Mouse (Mus musculus) myocyte (in vitro differentiated cells): ENCODE measurements at regions not wholly inside any gene's neighbourhood (a gene's known extent, or its start where the extent isn't known, plus 50 kb on each side); places are given as distances from the start of the nearest gene placed in this dataset.

ENCODE experiments used
- H3K27me3 ChIP-seq: one replicate; pipeline ENCODE4 v1.6.1; 2011; ENCODE audit not compliant: control insufficient read depth, insufficient read depth, insufficient read length
- H3K36me3 ChIP-seq: one replicate; pipeline ENCODE4 v1.6.1; 2011; ENCODE audit not compliant: control insufficient read depth, insufficient read depth
- H3K4me2 ChIP-seq: one replicate; pipeline ENCODE4 v1.6.1; 2011; ENCODE audit warnings: low read depth, control low read depth
- H3K4me3 ChIP-seq: one replicate; pipeline ENCODE4 v1.5.1; 2011; ENCODE audit warnings: mild to moderate bottlenecking, control low read depth, moderate library complexity
- H3K79me2 ChIP-seq: one replicate; pipeline ENCODE4 v1.6.1; 2011; ENCODE audit not compliant: control insufficient read depth, insufficient read depth
- H3ac ChIP-seq: one replicate; pipeline ENCODE4 v1.6.1; 2011; ENCODE audit not compliant: control insufficient read depth, insufficient read length
- CEBPB ChIP-seq: IDR thresholded peaks from 2 replicates; pipeline ENCODE4 v1.6.1; 2011; ENCODE audit warnings: mild to moderate bottlenecking, moderate library complexity; ENCODE audit not compliant: poor library complexity, insufficient read depth, severe bottlenecking
- E2F4 ChIP-seq: IDR thresholded peaks from one replicate; pipeline ENCODE4 v1.6.1; 2011; ENCODE audit warnings: mild to moderate bottlenecking, control low read depth, moderate library complexity; ENCODE audit not compliant: insufficient read depth
- MAX ChIP-seq: IDR thresholded peaks from one replicate; pipeline ENCODE4 v1.6.1; 2011; ENCODE audit warnings: low read depth, mild to moderate bottlenecking, control low read depth
- MYOD1 ChIP-seq, 3 experiments: IDR thresholded peaks; one replicate each; pipeline ENCODE4 v1.6.1; 2011; ENCODE audit warnings: control low read depth in 2 of 3, low read depth in 2 of 3, mild to moderate bottlenecking in 2 of 3, moderate library complexity in 1 of 3; ENCODE audit not compliant: insufficient read length in 2 of 3, control insufficient read depth in 1 of 3
- MYOG ChIP-seq, 3 experiments: IDR thresholded peaks; one replicate each; pipeline ENCODE4 v1.6.1; 2011; ENCODE audit warnings: control low read depth in 2 of 3, low read depth in 2 of 3, mild to moderate bottlenecking in 2 of 3; ENCODE audit not compliant: insufficient read length in 2 of 3, control insufficient read depth in 1 of 3, insufficient read depth in 1 of 3
- POLR2A ChIP-seq: IDR thresholded peaks from one replicate; pipeline ENCODE4 v1.6.1; 2011; ENCODE audit warnings: low read depth, mild to moderate bottlenecking, control low read depth, moderate library complexity; ENCODE audit not compliant: insufficient read length
- POLR2AphosphoS2 ChIP-seq: IDR thresholded peaks from one replicate; pipeline ENCODE4 v1.6.1; 2011; ENCODE audit warnings: low read depth, control low read depth; ENCODE audit not compliant: insufficient read length
- REST ChIP-seq: IDR thresholded peaks from one replicate; pipeline ENCODE4 v1.6.1; 2011; ENCODE audit warnings: mild to moderate bottlenecking, control low read depth, moderate library complexity; ENCODE audit not compliant: insufficient read depth, insufficient read length
- SRF ChIP-seq: IDR thresholded peaks from one replicate; pipeline ENCODE4 v1.6.1; 2011; ENCODE audit warnings: low read depth; ENCODE audit not compliant: control insufficient read depth, insufficient read length
- TCF12 ChIP-seq: IDR thresholded peaks from one replicate; pipeline ENCODE4 v1.6.1; 2011; ENCODE audit warnings: mild to moderate bottlenecking, control low read depth; ENCODE audit not compliant: poor library complexity, insufficient read depth, severe bottlenecking
- TCF3 ChIP-seq: IDR thresholded peaks from one replicate; pipeline ENCODE4 v1.6.1; 2011; ENCODE audit warnings: low read depth, control low read depth; ENCODE audit not compliant: insufficient read length
- USF1 ChIP-seq: IDR thresholded peaks from one replicate; pipeline ENCODE4 v1.6.1; 2011; ENCODE audit warnings: low read depth, mild to moderate bottlenecking, control low read depth, moderate library complexity

DNA sequence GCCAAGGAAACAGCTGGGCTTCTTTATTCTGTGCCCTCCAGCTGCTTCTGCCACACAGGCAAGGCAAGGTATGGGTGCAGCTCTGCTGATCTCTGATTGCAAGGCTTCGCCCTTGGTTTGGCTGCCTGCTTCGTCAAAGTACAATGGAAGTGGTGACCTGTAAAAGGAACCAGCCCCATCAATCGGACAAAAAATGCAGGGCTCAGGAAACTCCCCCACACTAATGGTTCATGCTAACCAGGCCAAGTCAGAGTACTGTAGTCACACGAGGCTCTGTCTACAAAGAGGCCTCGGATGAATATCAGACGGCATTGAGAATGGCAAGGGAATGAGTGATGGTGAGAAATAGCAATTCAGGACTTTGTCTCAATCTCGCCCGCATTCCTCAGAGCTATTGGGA is 433.8 kb downstream of the Meis1 start:
- no peaks in the 10 kb centered on the region for H3K79me2 ChIP-seq
- no peak overlapping the region for H3K4me2 ChIP-seq
- no peak overlapping the region for H3K4me3 ChIP-seq
- no peaks in the 10 kb centered on the region for H3K27me3 ChIP-seq
- H3K36me3 ChIP-seq, result no peaks in the 10 kb centered on the region
- no peak overlapping the region for H3ac ChIP-seq
- TF ChIP-seq TCF12 (no peak), CEBPB (no peak), REST (no peak), TCF3 (no peak), MYOG (IDR thresholded peaks at IDR 0.05; ENCODE audit: control insufficient read depth in 1 of 3, insufficient read depth in 1 of 3, insufficient read length in 2 of 3, low read depth in 2 of 3) (no peak), MAX (no peak), POLR2A (no peak), USF1 (no peak), MYOD1 (IDR thresholded peaks at IDR 0.05; ENCODE audit: control insufficient read depth in 1 of 3, insufficient read length in 2 of 3, low read depth in 2 of 3) (no peak), E2F4 (no peak), SRF (no peak), POLR2AphosphoS2 (no peak)

DNA sequence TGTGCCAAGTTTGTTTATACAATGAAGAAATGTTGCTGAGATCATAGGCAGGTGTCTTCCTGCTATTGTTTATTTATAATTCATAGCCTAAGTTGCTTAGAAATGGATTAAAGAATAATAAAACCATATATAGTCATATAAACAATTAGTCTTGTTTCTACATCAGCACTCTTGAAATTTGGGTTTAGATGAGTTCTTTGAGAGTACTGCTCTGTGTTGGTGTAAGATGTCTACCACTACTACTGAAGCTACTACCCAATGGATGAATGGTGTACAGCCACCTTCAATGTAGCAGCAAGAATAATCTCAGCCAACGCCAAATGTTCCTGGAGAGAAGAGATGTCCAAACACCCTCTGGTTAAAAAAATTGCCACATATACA is 436.0 kb downstream of the Meis1 start:
- no peaks in the 10 kb centered on the region for H3K79me2 ChIP-seq
- TF ChIP-seq POLR2AphosphoS2, result no peak
- no peak for TF ChIP-seq REST
- no peak for TF ChIP-seq CEBPB
- TF ChIP-seq SRF, result no peak
- no peak for TF ChIP-seq MYOD1 (IDR thresholded peaks at IDR 0.05; ENCODE audit: control insufficient read depth in 1 of 3, insufficient read length in 2 of 3, low read depth in 2 of 3)
- no peaks in the 10 kb centered on the region for H3K36me3 ChIP-seq
- no peak overlapping the region for H3K4me3 ChIP-seq
- no peaks in the 10 kb centered on the region for H3K27me3 ChIP-seq
- no peak overlapping the region for H3K4me2 ChIP-seq
- no peak overlapping the region for H3ac ChIP-seq

DNA sequence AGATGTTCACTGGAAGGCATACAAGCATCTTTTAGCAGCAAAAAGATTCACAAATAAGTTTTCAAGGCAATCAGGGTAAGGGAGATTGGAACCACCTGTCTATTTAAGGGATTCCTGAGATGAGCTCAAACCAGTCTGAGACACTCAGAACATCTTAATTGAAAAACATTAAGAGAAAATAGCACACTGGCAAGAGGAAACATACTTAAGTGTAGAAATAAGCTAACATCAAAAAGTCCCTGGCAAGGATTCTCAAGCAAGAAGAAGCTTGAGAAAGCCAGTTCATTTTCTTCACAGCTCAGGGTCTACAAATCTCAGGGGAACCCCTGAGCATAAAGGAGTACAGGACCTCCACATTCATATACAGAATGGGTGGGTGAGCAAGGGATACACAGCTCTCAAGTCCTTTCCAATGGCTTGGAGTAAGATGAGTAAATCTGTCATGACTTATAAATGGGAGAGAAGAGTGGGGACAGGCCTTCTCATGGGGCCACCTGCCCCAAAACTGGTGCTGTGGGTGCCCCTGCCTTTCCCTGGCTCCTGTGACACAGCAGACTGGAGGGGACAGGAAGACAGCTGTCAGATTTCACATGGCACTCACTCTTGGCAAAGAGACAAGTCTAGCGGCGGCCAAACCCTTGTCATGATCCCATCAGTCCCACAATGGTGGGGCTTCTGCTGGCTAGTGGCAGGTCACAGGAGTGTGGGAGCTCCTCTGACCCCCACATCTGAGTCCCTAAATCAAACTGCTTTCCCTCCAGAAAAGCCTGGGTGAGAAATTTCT is 436.6 kb downstream of the Meis1 start:
- Histone ChIP-seq H3K27me3 (no peaks in the 10 kb centered on the region), H3ac (no peak overlapping the region), H3K79me2 (no peaks in the 10 kb centered on the region), H3K4me3 (no peak overlapping the region), H3K36me3 (no peaks in the 10 kb centered on the region), H3K4me2 (no peak overlapping the region)
- no peak for TF ChIP-seq POLR2A
- TF ChIP-seq E2F4, result no peak
- no peak for TF ChIP-seq POLR2AphosphoS2
- TF ChIP-seq MYOG (IDR thresholded peaks at IDR 0.05; ENCODE audit: control insufficient read depth in 1 of 3, insufficient read depth in 1 of 3, insufficient read length in 2 of 3, low read depth in 2 of 3), result no peak
- no peak for TF ChIP-seq MAX
- TF ChIP-seq TCF3, result no peak
- TF ChIP-seq CEBPB, result no peak
- TF ChIP-seq REST, result no peak
- no peak for TF ChIP-seq TCF12
- no peak for TF ChIP-seq SRF
- TF ChIP-seq USF1, result no peak
- TF ChIP-seq MYOD1 (IDR thresholded peaks at IDR 0.05; ENCODE audit: control insufficient read depth in 1 of 3, insufficient read length in 2 of 3, low read depth in 2 of 3), result no peak

DNA sequence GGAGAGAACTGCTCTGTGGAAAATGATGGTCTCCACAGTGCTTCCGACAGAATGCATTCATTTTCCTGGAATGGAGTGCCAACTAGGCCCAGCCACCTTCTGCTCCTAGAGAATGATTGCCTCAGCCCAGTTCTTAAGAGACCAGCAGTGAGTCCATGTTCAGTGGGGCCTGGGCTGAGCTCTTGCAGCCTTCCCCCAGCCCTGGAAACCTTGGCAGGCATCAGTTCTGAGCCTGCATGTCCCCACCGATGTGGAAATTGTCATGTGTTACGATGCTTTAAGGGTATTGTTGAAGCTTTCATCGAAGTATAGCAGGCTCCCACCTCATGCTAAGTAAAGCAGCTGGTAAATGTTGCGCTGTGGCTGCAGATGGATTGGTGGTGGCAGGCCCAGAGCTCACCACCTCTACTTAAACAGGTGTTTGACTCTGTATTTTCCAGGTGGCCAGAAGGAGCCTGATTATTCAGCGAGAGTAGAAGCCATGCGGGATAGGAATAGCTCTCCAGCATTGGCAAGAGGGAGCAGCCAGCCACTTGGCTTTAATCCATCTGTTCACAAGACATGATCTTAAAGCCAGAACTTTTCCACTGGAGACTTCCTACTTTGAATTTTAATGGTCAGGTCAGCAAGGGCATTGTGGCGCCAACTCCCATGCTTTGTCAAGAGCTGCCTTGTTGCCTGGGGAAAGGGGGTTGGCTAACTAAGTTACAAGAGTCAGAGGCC is 437.5 kb downstream of the Meis1 start:
- no peaks in the 10 kb centered on the region for H3K36me3 ChIP-seq
- no peak overlapping the region for H3K4me2 ChIP-seq
- no peak overlapping the region for H3K4me3 ChIP-seq
- no peaks in the 10 kb centered on the region for H3K79me2 ChIP-seq
- H3ac ChIP-seq, result no peak overlapping the region
- H3K27me3 ChIP-seq, result no peaks in the 10 kb centered on the region
- no peak for TF ChIP-seq REST
- no peak for TF ChIP-seq POLR2A
- TF ChIP-seq TCF12, result no peak
- TF ChIP-seq POLR2AphosphoS2, result no peak
- no peak for TF ChIP-seq CEBPB
- TF ChIP-seq MAX, result no peak
- TF ChIP-seq SRF, result no peak
- no peak for TF ChIP-seq MYOD1 (IDR thresholded peaks at IDR 0.05; ENCODE audit: control insufficient read depth in 1 of 3, insufficient read length in 2 of 3, low read depth in 2 of 3)
- no peak for TF ChIP-seq TCF3
- no peak for TF ChIP-seq E2F4
- TF ChIP-seq USF1, result no peak
- no peak for TF ChIP-seq MYOG (IDR thresholded peaks at IDR 0.05; ENCODE audit: control insufficient read depth in 1 of 3, insufficient read depth in 1 of 3, insufficient read length in 2 of 3, low read depth in 2 of 3)
